Mouse (Mus musculus): ENCODE data around the gene Ikbip. TPM values are rescaled to one million over a fixed set of nuclear protein-coding genes. Genes with fewer than 3 reads are reported as not detected.

Gene Ikbip
- 15.9 and 16.5 TPM in 2 replicates for polyA plus RNA-seq (2021; fragmentation: Nextera tagmentation)
- long read RNA-seq, experiment 1, transcript Ikbip-201 (3 exons, 3,232 nt), result minor isoform, 5 of 31 reads
- long read RNA-seq, experiment 1, transcript Ikbip-202 (3 exons, 1,328 nt), result major isoform, 16 of 31 reads
- long read RNA-seq, experiment 1, partial matches to known transcripts, result 1 of 31 reads
- long read RNA-seq, experiment 1, other reads (novel, unspliced or antisense), result 9 of 31 reads
- long read RNA-seq, experiment 2, transcript Ikbip-202 (3 exons, 1,328 nt), result major isoform, 33 of 68 reads
- long read RNA-seq, experiment 2, transcript Ikbip-201 (3 exons, 3,232 nt), result minor isoform, 23 of 68 reads
- long read RNA-seq, experiment 2, partial matches to known transcripts, result 0 of 68 reads
- long read RNA-seq, experiment 2, other reads (novel, unspliced or antisense), result 11 of 68 reads

DNA sequence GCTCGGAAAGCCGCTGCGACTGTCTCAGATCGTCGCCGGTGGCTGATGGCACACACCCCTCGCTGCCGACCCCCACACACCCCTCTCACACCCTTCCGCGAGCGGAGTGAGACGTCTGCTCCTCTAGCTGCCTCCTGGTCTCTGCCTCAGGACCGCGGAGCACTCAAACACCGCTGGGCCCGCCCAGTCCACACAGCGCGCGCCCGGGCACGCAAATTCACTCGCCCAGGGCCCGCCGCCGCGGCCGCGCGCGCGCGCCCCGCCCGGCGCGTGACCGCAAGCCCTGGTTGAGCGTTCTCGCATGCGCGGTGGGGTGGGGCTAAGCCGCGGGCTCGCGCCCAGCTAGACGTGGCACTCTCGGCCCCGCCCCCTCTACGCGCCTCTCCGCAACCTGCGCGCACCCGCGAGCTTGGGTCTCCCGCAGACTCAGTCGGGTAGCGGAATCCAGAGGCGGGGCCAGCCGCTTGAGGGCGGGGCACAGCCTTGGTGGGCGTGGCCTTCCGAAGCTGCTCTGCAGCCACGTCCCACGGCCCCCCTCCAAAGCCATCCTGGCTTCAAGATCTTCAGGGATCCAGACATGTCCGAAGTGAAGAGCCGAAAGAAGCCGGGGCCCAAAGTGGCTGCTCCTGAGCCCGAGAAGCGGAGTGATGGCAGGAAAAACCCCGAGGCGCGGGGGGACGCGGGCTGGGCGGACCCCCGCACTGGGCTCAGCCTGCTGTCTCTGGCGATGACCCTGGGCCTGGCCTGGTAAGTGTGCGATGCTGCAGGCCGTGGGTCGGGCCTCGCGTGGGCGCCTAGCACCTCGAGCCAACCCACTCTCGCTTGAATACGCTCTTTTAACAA, at the start of gene Ikbip, which contains the start of gene Apaf1:
Gene Ikbip (plus strand): TSS at position 391 of the 843 bp plus-strand sequence.
Gene Apaf1 (minus strand): TSS at position 221 of the 843 bp plus-strand sequence.

DNA sequence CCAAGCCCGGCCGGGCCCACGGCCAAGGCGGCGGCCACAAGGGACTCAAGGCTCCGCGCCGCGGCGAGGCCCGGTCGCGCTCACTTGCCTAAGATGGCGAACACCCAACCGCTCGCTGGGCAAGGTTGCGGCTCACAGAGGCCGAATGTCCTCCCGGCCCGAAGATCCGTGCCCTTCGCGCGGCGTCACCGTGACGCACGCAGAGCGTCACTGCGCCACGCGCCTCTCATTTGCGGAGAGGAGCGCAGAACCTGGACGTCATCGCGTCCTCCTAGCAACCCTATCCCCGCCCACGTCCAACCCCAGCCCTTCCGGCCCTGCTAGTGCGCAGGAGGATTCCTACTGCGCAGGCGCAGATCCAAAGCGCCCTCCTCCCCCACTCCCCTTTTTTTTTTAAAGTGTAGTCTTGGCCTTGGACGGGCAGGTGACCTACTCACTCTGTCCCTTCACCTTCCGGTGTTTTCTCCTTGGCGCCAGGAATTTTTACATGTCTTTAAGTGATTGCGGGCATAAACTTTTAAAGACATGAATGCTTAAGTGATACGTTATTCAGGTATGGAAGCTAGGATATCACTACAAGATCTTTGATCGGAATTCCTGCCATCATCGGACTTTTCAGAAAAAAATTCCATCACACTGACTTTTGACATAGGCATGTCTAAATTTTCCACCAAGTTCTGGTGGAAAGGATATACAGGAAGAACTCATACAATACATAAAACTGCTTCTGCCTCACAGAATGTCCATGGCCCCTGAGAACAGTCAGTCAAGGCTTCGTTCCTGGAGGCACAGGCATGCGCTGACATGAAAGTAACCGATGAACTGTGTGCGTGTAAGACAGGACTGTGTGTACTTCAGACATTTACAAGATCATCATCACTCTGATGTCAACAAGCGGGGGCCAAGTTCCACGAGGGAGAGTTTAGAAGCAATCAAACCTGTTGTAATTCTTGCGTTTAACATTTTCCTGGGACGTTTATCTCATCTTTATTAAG, 41.4 kb downstream of the Ikbip start, which contains the start of gene Slc25a3:
Gene Slc25a3 (minus strand): TSS at position 232 of the 995 bp plus-strand sequence.

Other genes starting within 250 kb of the Ikbip start
- 7.3 and 9.3 TPM in 2 replicates for gene Apaf1, start 170 bp upstream of the Ikbip start, polyA plus RNA-seq (2021; fragmentation: Nextera tagmentation)
- 1,085 and 1,105 TPM in 2 replicates for gene Slc25a3, start 41.1 kb downstream of the Ikbip start, polyA plus RNA-seq (2021; fragmentation: Nextera tagmentation)
- 3.9 and 5.2 TPM in 2 replicates for gene Tmpo, start 98.4 kb downstream of the Ikbip start, polyA plus RNA-seq (2021; fragmentation: Nextera tagmentation)

Measured in layer of hippocampus, adult 6 months (tissue).